ENCODE assay signal across 8 mouse cellular contexts in genomic region chr6:86029323-86029713, GRCm38 (mm10). TPM values are rescaled to one million over a fixed set of nuclear protein-coding genes. Genes with fewer than 3 reads are reported as not detected.
DNase-seq lines count a peak whose midpoint lies in the region; ATAC-seq lines count a peak whose summit lies in the region.

No protein-coding gene starts in this region.

- no peaks in the 10 kb centered on the region for H3K36me3 ChIP-seq in liver, embryonic 12.5 days
- no peaks in the 10 kb centered on the region for H3K36me3 ChIP-seq in embryonic facial prominence, embryonic 12.5 days
- H3K36me3 ChIP-seq in intestine, embryonic 14.5 days (ENCODE audit: control insufficient read depth, insufficient read depth, low read length), result no peaks in the 10 kb centered on the region
- H3K36me3 ChIP-seq in neural tube, embryonic 14.5 days (ENCODE audit: control insufficient read depth, insufficient read depth, low read length), result no peaks in the 10 kb centered on the region

- H3K9me3 ChIP-seq in liver, embryonic 12.5 days (replicated peaks), result no peaks in the 10 kb centered on the region
- H3K9me3 ChIP-seq in embryonic facial prominence, embryonic 12.5 days, result no peaks in the 10 kb centered on the region
- no peaks in the 10 kb centered on the region for H3K9me3 ChIP-seq in intestine, embryonic 14.5 days (ENCODE audit: control insufficient read depth, low read length)
- no peaks in the 10 kb centered on the region for H3K9me3 ChIP-seq in neural tube, embryonic 14.5 days (ENCODE audit: control insufficient read depth, low read length)

- 19% methylated on average over 6 of the region's 6 CpGs for WGBS in liver, embryonic 12.5 days (ENCODE audit: insufficient replicate concordance)
- 9% methylated on average over 6 of the region's 6 CpGs for WGBS in embryonic facial prominence, embryonic 12.5 days
- WGBS in intestine, embryonic 14.5 days, result 15% methylated on average over 6 of the region's 6 CpGs
- WGBS in neural tube, embryonic 14.5 days, result 7% methylated on average over 6 of the region's 6 CpGs

- peak overlapping the region; percentile 64; the same call in 1 of the 2 replicates for H3K4me2 ChIP-seq in liver, embryonic 12.5 days
- H3K4me2 ChIP-seq in embryonic facial prominence, embryonic 12.5 days (replicated peaks), result peak overlapping the region; percentile 92
- peak overlapping the region; percentile 76 for H3K4me2 ChIP-seq in intestine, embryonic 14.5 days (ENCODE audit: low read length)
- peak overlapping the region; percentile 87 for H3K4me2 ChIP-seq in neural tube, embryonic 14.5 days (ENCODE audit: low read depth, low read length)

- peaks cover 6% of the 10 kb centered on the region; the same call in 1 of the 2 replicates for H3K4me1 ChIP-seq in liver, embryonic 12.5 days
- 0 out of 2 replicates have a peak, but pooled peaks cover 5% of the 10 kb centered on the region for H3K4me1 ChIP-seq in embryonic facial prominence, embryonic 12.5 days
- H3K4me1 ChIP-seq in intestine, embryonic 14.5 days (replicated peaks; ENCODE audit: control insufficient read depth, insufficient read depth, low read length), result 0 out of 2 replicates have a peak, but pooled peaks cover 3% of the 10 kb centered on the region
- H3K4me1 ChIP-seq in neural tube, embryonic 14.5 days (ENCODE audit: control insufficient read depth, insufficient read depth, low read length), result peaks cover 31% of the 10 kb centered on the region

- no peak overlapping the region for H3K27ac ChIP-seq in liver, embryonic 12.5 days
- no peak overlapping the region for H3K27ac ChIP-seq in embryonic facial prominence, embryonic 12.5 days
- H3K27ac ChIP-seq in intestine, embryonic 14.5 days (ENCODE audit: low read depth), result no peak overlapping the region
- H3K27ac ChIP-seq in neural tube, embryonic 14.5 days (ENCODE audit: low read depth, low read length), result peak overlapping the region; percentile 96

- ATAC-seq in liver, embryonic 12.5 days, result no peak
- no peak for ATAC-seq in embryonic facial prominence, embryonic 12.5 days (ENCODE audit: insufficient number of reproducible peaks, insufficient read depth, low FRiP score, low TSS enrichment)
- no peak for ATAC-seq in intestine, embryonic 14.5 days (replicated peaks; ENCODE audit: low FRiP score, low TSS enrichment, low read depth)
- peak; percentile 32 for ATAC-seq in neural tube, embryonic 14.5 days (ENCODE audit: low read depth)

- DNase-seq in liver, result no peak
- DNase-seq in intestine, embryonic 14.5 days (ENCODE audit: low spot score), result no peak
- DNase-seq in retina, embryonic 14.5 days (ENCODE audit: low spot score), result no peak
- no peak for DNase-seq in thymus, postnatal 4 days
- DNase-seq in thymus, adult 18-20 months, result no peak

- H3K4me3 ChIP-seq in liver, embryonic 12.5 days, result no peak overlapping the region
- H3K4me3 ChIP-seq in embryonic facial prominence, embryonic 12.5 days, result peak overlapping the region; percentile 61
- peak overlapping the region; percentile 44 for H3K4me3 ChIP-seq in intestine, embryonic 14.5 days (ENCODE audit: low read depth, low read length)
- H3K4me3 ChIP-seq in neural tube, embryonic 14.5 days (ENCODE audit: low read depth, low read length), result peak overlapping the region; percentile 77

- no peak overlapping the region for H3K9ac ChIP-seq in liver, embryonic 12.5 days
- peak overlapping the region; percentile 72 for H3K9ac ChIP-seq in embryonic facial prominence, embryonic 12.5 days
- H3K9ac ChIP-seq in intestine, embryonic 14.5 days (ENCODE audit: low read length), result peak overlapping the region; percentile 40
- peak overlapping the region; percentile 97 for H3K9ac ChIP-seq in neural tube, embryonic 14.5 days (replicated peaks; ENCODE audit: low read depth, low read length)

- H3K27me3 ChIP-seq in liver, embryonic 12.5 days (replicated peaks), result peaks cover 78% of the 10 kb centered on the region
- peaks cover 17% of the 10 kb centered on the region for H3K27me3 ChIP-seq in embryonic facial prominence, embryonic 12.5 days
- H3K27me3 ChIP-seq in intestine, embryonic 14.5 days (replicated peaks; ENCODE audit: control insufficient read depth, insufficient read depth, low read length), result peaks cover 18% of the 10 kb centered on the region
- H3K27me3 ChIP-seq in neural tube, embryonic 14.5 days (ENCODE audit: control insufficient read depth, insufficient read depth, low read length), result no peaks in the 10 kb centered on the region

RNA-seq across cellular contexts. Expression of gene Add2, which starts 0.8 kb away (rescaled TPM):
- 96.9 and 97.2 TPM in 2 replicates for polyA plus RNA-seq in liver, embryonic 12.5 days (2016; fragmentation: Nextera tagmentation; extraction: Ambion mirVana)
- polyA plus RNA-seq in embryonic facial prominence, embryonic 12.5 days (2016; fragmentation: Nextera tagmentation; extraction: Ambion mirVana), result 20.0 and 22.2 TPM in 2 replicates
- 7.4 and 7.7 TPM in 2 replicates for polyA plus RNA-seq in intestine, embryonic 14.5 days (2014; fragmentation: Nextera tagmentation; extraction: Ambion mirVana)
- 94.7 and 111 TPM in 2 replicates for polyA plus RNA-seq in neural tube, embryonic 14.5 days (2014; fragmentation: Nextera tagmentation; extraction: Ambion mirVana)

RNA-seq across cellular contexts. Expression of gene Figla, which starts 13.3 kb away (rescaled TPM):
- polyA plus RNA-seq in liver, embryonic 12.5 days (2016; fragmentation: Nextera tagmentation; extraction: Ambion mirVana), result not detected in 2 replicates
- polyA plus RNA-seq in embryonic facial prominence, embryonic 12.5 days (2016; fragmentation: Nextera tagmentation; extraction: Ambion mirVana), result not detected in 2 replicates
- not detected in 2 replicates for polyA plus RNA-seq in intestine, embryonic 14.5 days (2014; fragmentation: Nextera tagmentation; extraction: Ambion mirVana)
- not detected in 2 replicates for polyA plus RNA-seq in neural tube, embryonic 14.5 days (2014; fragmentation: Nextera tagmentation; extraction: Ambion mirVana)
